Mouse (Mus musculus) G1E (cell line): ENCODE results near the gene Primpol.

Experiments used
- CTCF ChIP-seq: IDR thresholded peaks from 2 replicates; pipeline ENCODE4 v1.5.1; 2012; ENCODE audit warnings: low read depth, low read length, inconsistent platforms, mixed read lengths
- GATA1 ChIP-seq: IDR thresholded peaks from 2 replicates; pipeline ENCODE4 v1.6.1; 2012; ENCODE audit warnings: borderline replicate concordance, low read length, inconsistent platforms, mixed read lengths
- GATA2 ChIP-seq: IDR thresholded peaks from 2 replicates; pipeline ENCODE4 v1.6.1; 2012; ENCODE audit warnings: low read depth, low read length, inconsistent platforms, borderline replicate concordance
- POLR2AphosphoS5 ChIP-seq: IDR thresholded peaks from 2 replicates; pipeline ENCODE4 v1.6.1; 2012; ENCODE audit warnings: low read depth, low read length, inconsistent platforms; ENCODE audit not compliant: insufficient replicate concordance

- TF ChIP-seq CTCF (no peak), GATA1 (no peak), GATA2 (no peak), POLR2AphosphoS5 (no peak)
Measured at GRCm38 (mm10) chr8:46622446-46623270, 5.6 kb upstream of the Primpol start.
